Mouse (Mus musculus): ENCODE measurements around the gene Slc3a1. TPM values are rescaled to one million over a fixed set of nuclear protein-coding genes. Genes with fewer than 3 reads are reported as not detected.

Slc3a1 gene
- total RNA-seq, 1 experiment from 2014 or later, result not detected

DNA sequence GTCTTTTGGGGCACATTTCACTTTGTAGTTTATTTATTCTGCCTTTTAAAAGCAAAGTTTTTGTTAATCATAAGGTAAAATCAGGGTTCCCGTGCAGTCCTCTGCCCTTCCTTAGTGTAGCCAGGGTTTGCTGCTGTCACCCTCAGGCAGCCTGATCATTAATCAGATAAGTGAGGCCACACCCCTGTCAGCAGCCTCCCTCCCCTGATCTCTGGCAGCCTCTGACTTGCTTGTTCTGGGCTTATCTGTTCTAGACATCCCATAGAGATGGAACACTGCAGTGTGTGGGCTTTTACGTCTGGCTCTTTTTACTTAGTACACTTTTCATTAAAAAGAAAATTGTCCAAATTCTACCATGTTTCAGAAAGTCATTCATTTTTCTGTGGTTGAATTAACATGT is 75.1 kb downstream of the Slc3a1 start:
- no peak for ATAC-seq (replicated peaks in 1 of 2; ENCODE audit: insufficient read depth in 1 of 2, low FRiP score in 2 of 2, low TSS enrichment in 1 of 2, low read depth in 1 of 2, poor library complexity in 2 of 2, severe bottlenecking in 2 of 2)

DNA sequence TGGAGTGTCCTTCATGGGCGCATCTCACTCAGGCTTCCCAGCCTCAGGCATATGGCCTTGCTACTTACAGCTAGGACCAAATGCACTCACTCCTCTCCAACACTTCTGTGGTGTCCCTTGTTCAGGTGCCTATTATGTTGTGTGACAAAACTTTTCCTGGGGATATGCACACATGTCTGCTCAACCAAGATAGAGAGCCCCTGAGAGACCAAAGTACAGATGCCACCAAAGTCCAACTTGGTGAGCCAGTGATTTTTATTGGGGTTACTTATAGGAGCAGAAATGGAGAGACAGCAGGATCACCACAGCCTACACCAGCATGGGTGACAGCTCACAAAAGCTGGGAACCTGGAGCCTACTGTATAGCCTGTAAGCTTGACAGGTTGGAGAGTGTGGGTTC is 82.5 kb downstream of the Slc3a1 start:
- no peak for ATAC-seq (replicated peaks in 1 of 2; ENCODE audit: insufficient read depth in 1 of 2, low FRiP score in 2 of 2, low TSS enrichment in 1 of 2, low read depth in 1 of 2, poor library complexity in 2 of 2, severe bottlenecking in 2 of 2)

DNA sequence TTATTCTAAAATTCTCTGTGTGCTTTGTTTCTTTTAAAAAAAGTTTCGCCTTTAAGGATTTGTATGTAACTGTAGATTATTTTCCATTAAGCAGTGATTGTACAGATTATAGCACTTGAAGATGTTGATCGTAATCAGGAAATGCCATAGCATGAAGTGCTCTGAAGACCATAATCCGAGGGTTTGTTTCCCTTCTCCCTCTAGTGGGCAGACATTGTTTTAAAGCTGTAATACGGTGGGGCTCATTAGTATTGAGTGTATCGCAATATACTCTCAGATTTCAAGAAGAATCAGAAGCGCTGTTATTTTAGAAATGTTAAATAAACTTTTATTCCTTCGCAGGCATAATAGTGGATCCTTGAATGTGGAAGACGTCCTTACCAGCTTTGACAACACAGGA is 85.3 kb downstream of the Slc3a1 start:
- ATAC-seq (replicated peaks in 1 of 2; ENCODE audit: insufficient read depth in 1 of 2, low FRiP score in 2 of 2, low TSS enrichment in 1 of 2, low read depth in 1 of 2, poor library complexity in 2 of 2, severe bottlenecking in 2 of 2), result no peak

Other genes with a start within 250 kb of the Slc3a1 start
- gene Lrpprc, start 237.6 kb upstream of the Slc3a1 start, total RNA-seq (2017), result 57.8 and 68.4 TPM in 2 replicates
- gene Ppm1b, start 71.6 kb upstream of the Slc3a1 start, total RNA-seq (2017), result 58.0 and 61.5 TPM in 2 replicates
- gene Prepl, start 61.9 kb downstream of the Slc3a1 start, total RNA-seq (2017), result 30.4 and 34.1 TPM in 2 replicates
- gene Camkmt, start 62.2 kb downstream of the Slc3a1 start, total RNA-seq (2017), result 6.7 and 9.4 TPM in 2 replicates

All from hematopoietic stem cell, adult 5-6 weeks (primary cell).